Mouse (Mus musculus): ENCODE measurements at regions not wholly inside any gene's neighbourhood (a gene's known extent, or its start where the extent isn't known, plus 50 kb on each side); places are given as distances from the start of the nearest gene placed in this dataset.

DNA sequence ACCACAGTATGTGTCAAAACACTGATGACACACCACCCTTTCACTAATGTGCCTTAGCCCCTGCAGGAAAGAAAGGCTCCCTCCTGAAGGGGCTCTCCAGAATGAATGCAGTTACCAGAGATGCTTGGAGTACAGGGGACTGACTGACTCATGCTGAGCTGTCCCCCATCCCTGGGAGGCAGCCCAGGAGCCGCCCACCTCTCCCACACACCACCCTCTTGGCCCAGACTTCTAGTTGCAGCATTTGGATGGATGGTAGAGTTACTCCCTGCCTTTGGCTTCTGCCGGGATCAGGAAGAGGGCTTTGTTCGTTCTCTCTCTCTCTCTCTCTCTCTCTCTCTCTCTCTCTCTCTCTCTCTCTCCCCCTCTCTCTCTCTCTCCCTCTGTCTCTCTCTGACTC, 53.4 kb upstream of the Jun start:
- Histone ChIP-seq H3K4me3 (ENCODE audit: control insufficient read depth, low read depth, low read length) (no peak overlapping the region), H3K36me3 (ENCODE audit: control insufficient read depth, insufficient read depth, low read length) (no peaks in the 10 kb centered on the region), H3K27me3 (ENCODE audit: control insufficient read depth, insufficient read depth, low read length) (no peaks in the 10 kb centered on the region), H3K27ac (ENCODE audit: control insufficient read depth, insufficient read depth, low read depth, low read length) (no peak overlapping the region), H3K4me1 (ENCODE audit: control insufficient read depth, insufficient read depth, low read length) (peaks cover 15% of the 10 kb centered on the region)
- TF ChIP-seq POLR2A (IDR thresholded peaks at IDR 0.05; ENCODE audit: control insufficient read depth, low read depth, low read length) (no peak), CTCF (IDR thresholded peaks at IDR 0.05; ENCODE audit: control insufficient read depth, insufficient read depth, insufficient replicate concordance, low read depth, low read length) (no peak)

DNA sequence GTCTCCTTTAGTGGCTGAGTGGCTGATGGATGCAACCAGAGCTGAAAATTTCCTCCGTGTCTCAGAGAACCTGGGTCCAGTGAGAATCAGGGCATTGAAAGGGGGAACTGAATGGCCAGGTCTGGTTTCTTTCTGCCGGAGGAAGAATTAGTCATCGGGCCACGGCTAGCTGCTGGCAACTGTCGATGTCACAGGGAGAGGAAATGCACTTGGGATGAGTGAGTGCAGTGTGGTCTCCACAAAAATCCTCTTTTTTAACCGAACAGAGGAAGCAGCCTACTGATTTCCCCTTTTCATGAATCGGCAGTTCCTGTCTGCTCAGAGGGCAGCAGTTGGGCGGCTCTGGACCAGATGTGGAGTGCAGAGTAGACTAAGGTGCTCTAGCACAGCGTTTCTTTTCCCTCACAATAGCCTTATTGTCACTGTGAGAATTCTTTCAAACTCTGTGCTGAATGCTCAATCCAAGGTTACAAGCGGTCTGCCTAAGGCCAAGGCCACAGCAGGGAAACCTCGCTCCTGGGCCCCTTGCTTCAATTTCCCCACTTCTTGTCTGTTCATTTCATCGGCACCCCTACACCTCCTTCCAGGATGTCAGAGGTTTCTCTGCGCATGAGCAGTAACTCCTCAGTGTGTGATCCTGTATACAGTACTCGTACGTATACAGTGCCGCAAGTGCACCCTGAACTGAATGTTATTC, 54.1 kb upstream of the Jun start:
- no peaks in the 10 kb centered on the region for H3K36me3 ChIP-seq (ENCODE audit: control insufficient read depth, insufficient read depth, low read length)
- H3K27me3 ChIP-seq (ENCODE audit: control insufficient read depth, insufficient read depth, low read length): no peaks in the 10 kb centered on the region
- H3K27ac ChIP-seq (ENCODE audit: control insufficient read depth, insufficient read depth, low read depth, low read length): no peak overlapping the region
- H3K4me3 ChIP-seq (ENCODE audit: control insufficient read depth, low read depth, low read length): peak overlapping the region; percentile 23
- no peak for TF ChIP-seq POLR2A (IDR thresholded peaks at IDR 0.05; ENCODE audit: control insufficient read depth, low read depth, low read length)
- TF ChIP-seq CTCF (IDR thresholded peaks at IDR 0.05; ENCODE audit: control insufficient read depth, insufficient read depth, insufficient replicate concordance, low read depth, low read length): no peak
- H3K4me1 ChIP-seq (ENCODE audit: control insufficient read depth, insufficient read depth, low read length): peaks cover 15% of the 10 kb centered on the region

DNA sequence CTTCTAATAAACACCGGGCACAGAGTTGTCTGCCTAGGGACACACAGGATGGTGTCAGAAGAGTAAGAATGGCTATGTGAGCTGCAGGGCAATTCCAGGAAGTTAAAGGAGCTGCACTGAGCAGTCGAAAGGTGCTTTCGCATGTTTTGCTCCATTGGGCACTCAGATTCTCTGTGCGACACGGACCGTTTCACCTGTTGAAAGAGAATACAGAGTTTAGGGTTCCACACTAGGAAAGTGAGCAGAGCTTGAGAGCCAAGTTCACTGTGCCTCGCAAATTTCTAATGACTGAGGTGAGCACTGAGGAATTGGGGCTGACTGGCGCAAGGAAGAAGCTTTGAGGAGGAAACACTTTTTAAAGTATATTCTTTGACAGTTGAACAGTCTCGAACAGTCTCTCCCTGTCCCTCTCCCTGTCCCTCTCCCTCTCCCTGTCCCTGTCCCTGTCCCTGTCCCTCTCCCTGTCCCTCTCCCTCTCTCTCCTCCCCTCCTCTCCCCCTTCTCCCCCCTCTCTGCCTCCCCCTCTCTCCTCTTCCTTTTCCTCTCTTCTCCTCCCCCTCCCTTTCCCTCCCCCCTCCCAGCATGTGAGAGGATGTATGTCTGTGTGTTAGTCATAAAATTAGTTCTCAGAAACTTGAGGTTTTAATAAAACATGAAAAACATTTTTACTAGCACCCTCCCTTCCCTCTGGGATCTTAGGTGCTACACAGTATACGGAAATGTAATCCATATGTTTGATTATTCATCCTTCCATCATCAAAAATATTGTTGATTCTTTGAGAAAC, 55.1 kb upstream of the Jun start:
- Histone ChIP-seq H3K36me3 (ENCODE audit: control insufficient read depth, insufficient read depth, low read length) (no peaks in the 10 kb centered on the region), H3K4me3 (ENCODE audit: control insufficient read depth, low read depth, low read length) (peak overlapping the region; percentile 7; the same call in 1 of the 2 replicates), H3K27me3 (ENCODE audit: control insufficient read depth, insufficient read depth, low read length) (no peaks in the 10 kb centered on the region), H3K4me1 (ENCODE audit: control insufficient read depth, insufficient read depth, low read length) (peaks cover 15% of the 10 kb centered on the region), H3K27ac (ENCODE audit: control insufficient read depth, insufficient read depth, low read depth, low read length) (no peak overlapping the region)
- TF ChIP-seq CTCF (IDR thresholded peaks at IDR 0.05; ENCODE audit: control insufficient read depth, insufficient read depth, insufficient replicate concordance, low read depth, low read length) (no peak), POLR2A (IDR thresholded peaks at IDR 0.05; ENCODE audit: control insufficient read depth, low read depth, low read length) (no peak)

DNA sequence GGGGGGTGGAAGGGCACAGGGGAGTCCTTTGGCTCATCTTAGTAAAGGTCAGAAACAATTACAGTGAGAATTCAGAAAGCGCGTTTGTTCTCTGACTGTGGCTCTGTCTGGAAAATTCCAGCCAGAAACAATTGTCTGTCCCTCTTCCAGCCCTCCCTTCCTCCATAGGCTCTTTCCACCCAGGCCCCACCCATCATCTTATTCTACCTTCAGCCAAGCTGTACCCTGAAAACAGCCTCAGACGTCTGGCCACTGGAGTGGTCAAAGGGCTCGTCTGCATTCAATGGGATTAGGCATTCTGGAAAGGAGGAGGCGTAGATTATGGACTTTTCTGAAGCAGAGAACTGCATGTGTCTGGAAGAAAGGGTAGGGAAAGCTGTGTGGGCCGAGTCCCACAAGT, 56.8 kb upstream of the Jun start:
- H3K27me3 ChIP-seq (ENCODE audit: control insufficient read depth, insufficient read depth, low read length): no peaks in the 10 kb centered on the region

DNA sequence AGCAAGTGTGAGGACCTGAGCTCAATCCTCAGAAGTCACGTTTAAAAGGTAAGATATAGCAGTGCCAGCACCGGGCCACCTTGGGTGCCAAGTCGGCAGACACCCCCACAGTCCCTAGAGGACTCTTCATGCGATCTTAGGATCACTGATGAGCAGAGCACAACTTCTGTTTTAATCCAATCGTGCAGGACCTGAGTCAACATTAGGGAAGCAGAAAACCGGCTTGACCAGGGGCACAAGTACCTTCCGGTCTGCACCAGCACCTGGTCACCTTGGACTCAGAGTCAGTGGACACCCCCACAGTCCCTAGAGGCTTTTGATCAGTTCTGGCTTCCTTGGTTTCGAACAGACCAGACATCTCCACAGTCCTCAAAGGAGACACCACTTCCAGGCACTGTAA, 58.8 kb upstream of the Jun start:
- Histone ChIP-seq H3K36me3 (ENCODE audit: control insufficient read depth, insufficient read depth, low read length) (no peaks in the 10 kb centered on the region), H3K4me1 (ENCODE audit: control insufficient read depth, insufficient read depth, low read length) (peaks cover 11% of the 10 kb centered on the region), H3K27ac (ENCODE audit: control insufficient read depth, insufficient read depth, low read depth, low read length) (no peak overlapping the region), H3K4me3 (ENCODE audit: control insufficient read depth, low read depth, low read length) (no peak overlapping the region), H3K27me3 (ENCODE audit: control insufficient read depth, insufficient read depth, low read length) (no peaks in the 10 kb centered on the region)
- TF ChIP-seq POLR2A (IDR thresholded peaks at IDR 0.05; ENCODE audit: control insufficient read depth, low read depth, low read length) (no peak), CTCF (IDR thresholded peaks at IDR 0.05; ENCODE audit: control insufficient read depth, insufficient read depth, insufficient replicate concordance, low read depth, low read length) (no peak)

More for the DNA sequence above, 56.8 kb upstream of the Jun start:
- no peak overlapping the region for H3K4me3 ChIP-seq (ENCODE audit: control insufficient read depth, low read depth, low read length)
- TF ChIP-seq POLR2A (IDR thresholded peaks at IDR 0.05; ENCODE audit: control insufficient read depth, low read depth, low read length) (no peak), CTCF (IDR thresholded peaks at IDR 0.05; ENCODE audit: control insufficient read depth, insufficient read depth, insufficient replicate concordance, low read depth, low read length) (no peak)
- peaks cover 15% of the 10 kb centered on the region for H3K4me1 ChIP-seq (ENCODE audit: control insufficient read depth, insufficient read depth, low read length)
- no peak overlapping the region for H3K27ac ChIP-seq (ENCODE audit: control insufficient read depth, insufficient read depth, low read depth, low read length)
- no peaks in the 10 kb centered on the region for H3K36me3 ChIP-seq (ENCODE audit: control insufficient read depth, insufficient read depth, low read length)

DNA sequence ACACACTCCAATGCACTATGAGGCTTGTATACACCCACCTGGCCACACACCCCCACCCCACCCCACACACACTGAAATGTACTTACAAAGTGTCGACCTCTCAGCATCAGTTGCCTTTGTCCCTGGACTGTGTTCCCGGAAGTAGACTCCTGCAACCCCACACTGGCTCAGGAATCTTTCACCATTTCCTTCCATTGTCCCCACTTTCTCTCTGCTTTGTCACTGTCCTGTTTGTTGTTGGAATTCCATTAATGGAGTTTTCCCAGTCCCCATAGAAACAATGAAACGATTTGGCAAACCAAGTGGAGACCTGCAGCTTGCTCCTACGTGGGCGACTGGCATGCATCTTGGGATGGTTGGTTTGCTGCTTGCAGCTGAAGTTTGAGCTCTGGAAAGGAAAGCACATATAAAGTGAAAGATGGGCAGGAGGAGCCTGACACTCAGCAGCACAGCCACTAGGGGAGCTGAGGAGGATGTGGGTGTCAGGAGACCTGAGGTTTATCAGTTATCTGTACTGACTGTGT, 65.2 kb upstream of the Jun start:
- Histone ChIP-seq H3K4me3 (ENCODE audit: control insufficient read depth, low read depth, low read length) (no peak overlapping the region), H3K4me1 (ENCODE audit: control insufficient read depth, insufficient read depth, low read length) (peaks cover 2% of the 10 kb centered on the region; the same call in 1 of the 2 replicates), H3K27me3 (ENCODE audit: control insufficient read depth, insufficient read depth, low read length) (no peaks in the 10 kb centered on the region), H3K36me3 (ENCODE audit: control insufficient read depth, insufficient read depth, low read length) (no peaks in the 10 kb centered on the region), H3K27ac (ENCODE audit: control insufficient read depth, insufficient read depth, low read depth, low read length) (no peak overlapping the region)
- peak; percentile 15; the same call in 1 of the 2 replicates for TF ChIP-seq CTCF (IDR thresholded peaks at IDR 0.05; ENCODE audit: control insufficient read depth, insufficient read depth, insufficient replicate concordance, low read depth, low read length)
- TF ChIP-seq POLR2A (IDR thresholded peaks at IDR 0.05; ENCODE audit: control insufficient read depth, low read depth, low read length): no peak

DNA sequence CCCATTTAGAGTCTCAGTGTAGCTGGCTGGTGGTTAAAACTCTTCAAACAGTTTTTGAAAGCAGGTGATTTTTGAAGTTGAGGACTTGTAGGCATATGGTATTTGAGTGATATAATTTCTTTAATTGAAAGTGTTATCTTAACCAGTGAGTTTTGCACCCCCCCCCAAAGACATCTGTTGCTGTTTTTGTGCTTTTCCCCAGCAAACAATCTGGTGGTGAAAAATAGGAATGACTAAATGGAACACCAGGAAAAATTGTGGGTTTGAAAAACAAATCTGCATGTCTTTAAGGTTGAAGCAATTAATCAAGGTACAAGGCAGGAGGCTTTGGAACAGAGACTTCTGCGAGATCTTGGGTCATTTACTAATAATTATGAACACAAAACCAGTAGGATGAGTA, 68.9 kb upstream of the Jun start:
- Histone ChIP-seq H3K27me3 (ENCODE audit: control insufficient read depth, insufficient read depth, low read length) (no peaks in the 10 kb centered on the region), H3K4me1 (ENCODE audit: control insufficient read depth, insufficient read depth, low read length) (peaks cover 2% of the 10 kb centered on the region; the same call in 1 of the 2 replicates), H3K27ac (ENCODE audit: control insufficient read depth, insufficient read depth, low read depth, low read length) (no peak overlapping the region), H3K4me3 (ENCODE audit: control insufficient read depth, low read depth, low read length) (no peak overlapping the region), H3K36me3 (ENCODE audit: control insufficient read depth, insufficient read depth, low read length) (no peaks in the 10 kb centered on the region)
- TF ChIP-seq CTCF (IDR thresholded peaks at IDR 0.05; ENCODE audit: control insufficient read depth, insufficient read depth, insufficient replicate concordance, low read depth, low read length) (no peak), POLR2A (IDR thresholded peaks at IDR 0.05; ENCODE audit: control insufficient read depth, low read depth, low read length) (no peak)

Data from testis, adult 2 months (tissue).